Mouse (Mus musculus) G1E (cell line): Measurements from ENCODE around the gene Hist1h2be. TPM values are rescaled to one million over a fixed set of nuclear protein-coding genes. Genes with fewer than 3 reads are reported as not detected.
"Not testable (repeated sequence)": the region's sequence is repeated elsewhere in the genome, so short reads cannot be mapped to it uniquely, and the experiment has no call there.

Experiments used
- ATAC-seq: 2 replicates; pipeline ENCODE4 v1.8.0; 2016; ENCODE audit warnings: mild to moderate bottlenecking; ENCODE audit not compliant: insufficient number of reproducible peaks, poor library complexity, low FRiP score, severe bottlenecking; ENCODE audit errors: extremely low read depth
- DNase-seq: peaks from one replicate; pipeline ENCODE4 v3.0.0; 2012; ENCODE audit warnings: low spot score
- H3K27me3 ChIP-seq: 2 replicates; pipeline ENCODE4 v1.6.1; 2012; ENCODE audit warnings: mild to moderate bottlenecking, low read length, inconsistent platforms; ENCODE audit not compliant: insufficient read depth
- H3K36me3 ChIP-seq: replicated peaks from 2 replicates; pipeline ENCODE3; 2012; ENCODE audit warnings: mild to moderate bottlenecking, inconsistent platforms
- H3K4me1 ChIP-seq: 2 replicates; pipeline ENCODE4 v1.6.1; 2012; ENCODE audit warnings: low read depth, low read length, inconsistent platforms, mixed read lengths; ENCODE audit not compliant: insufficient read depth
- H3K4me3 ChIP-seq: 2 replicates; pipeline ENCODE4 v1.5.1; 2012; ENCODE audit warnings: low read depth, mild to moderate bottlenecking, inconsistent platforms, low read length, moderate library complexity, mixed read lengths
- H3K9me3 ChIP-seq: replicated peaks from 2 replicates; pipeline ENCODE4 v1.6.1; 2012; ENCODE audit warnings: inconsistent platforms
- CTCF ChIP-seq: IDR thresholded peaks from 2 replicates; pipeline ENCODE4 v1.5.1; 2012; ENCODE audit warnings: low read depth, low read length, inconsistent platforms, mixed read lengths
- GATA1 ChIP-seq: IDR thresholded peaks from 2 replicates; pipeline ENCODE4 v1.6.1; 2012; ENCODE audit warnings: borderline replicate concordance, low read length, inconsistent platforms, mixed read lengths
- GATA2 ChIP-seq: IDR thresholded peaks from 2 replicates; pipeline ENCODE4 v1.6.1; 2012; ENCODE audit warnings: low read depth, low read length, inconsistent platforms, borderline replicate concordance
- POLR2AphosphoS5 ChIP-seq: IDR thresholded peaks from 2 replicates; pipeline ENCODE4 v1.6.1; 2012; ENCODE audit warnings: low read depth, low read length, inconsistent platforms; ENCODE audit not compliant: insufficient replicate concordance
- TAL1 ChIP-seq: conservative IDR thresholded peaks from 2 replicates; pipeline ENCODE4 v1.6.1; 2012; ENCODE audit warnings: low read depth, low read length, inconsistent platforms, mixed read lengths
- polyA plus RNA-seq: library from polyadenylated mRNA; stranded (reverse); fragments of >175 nt; gene quantifications from 2 replicates; pipeline ENCODE4 v1.2.3, GENCODE M21; 2012
- total RNA-seq, 2 experiments: library from RNA; stranded (forward) in 1 of 2; stranded (reverse) in 1 of 2; fragments of 200-1000 nt in 1 of 2; fragments of >200 nt in 1 of 2; fragmentation: Nextera tagmentation in 1 of 2; gene quantifications; 2 replicates each; pipeline ENCODE4 v1.2.3; 2014 to 2017

Gene Hist1h2be
- total RNA-seq (2014; fragmentation: Nextera tagmentation) (27.7 and 30.2 TPM in 2 replicates), total RNA-seq (2017) (110 and 153 TPM in 2 replicates), polyA plus RNA-seq (0.56 and 3.5 TPM in 2 replicates)

GRCm38 (mm10) chr13:23620733-23621531 is at the start of gene Hist1h2be:
Gene Hist1h2be, minus strand, starts transcription at chr13:23621124.
- H3K36me3 ChIP-seq: no peaks in the 10 kb centered on the region
- TF ChIP-seq GATA2 (no peak), POLR2AphosphoS5 (peak; percentile 96), CTCF (no peak), GATA1 (no peak), TAL1 (no peak)
- peak; percentile 47 for DNase-seq

DNA sequence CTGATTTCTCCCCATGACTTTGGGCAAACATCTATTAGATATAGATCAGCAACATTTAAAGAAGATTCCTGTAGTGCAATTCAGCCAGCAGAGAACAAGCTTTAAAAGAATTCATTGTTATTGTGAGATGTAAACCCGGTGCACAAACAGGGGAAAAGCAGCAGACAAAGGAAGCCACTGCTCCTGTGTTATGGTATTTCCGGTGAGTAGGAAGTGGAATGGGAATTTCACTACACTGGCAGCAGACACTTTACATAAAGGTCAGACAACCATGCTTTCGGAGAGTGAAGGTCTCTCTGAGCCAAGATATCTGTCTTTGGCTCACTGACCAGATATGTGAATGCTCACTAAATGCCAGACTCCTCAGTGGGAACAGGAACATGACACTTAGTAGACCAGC is 41.6 kb upstream of the Hist1h2be start:
- no peak for TF ChIP-seq GATA1
- no peak for TF ChIP-seq CTCF
- TF ChIP-seq TAL1: no peak
- no peak for TF ChIP-seq GATA2
- no peak for TF ChIP-seq POLR2AphosphoS5
- no peaks in the 10 kb centered on the region for H3K9me3 ChIP-seq
- DNase-seq: no peak
- peaks cover 3% of the 10 kb centered on the region; the same call in 1 of the 2 replicates for H3K4me1 ChIP-seq
- peaks cover 16% of the 10 kb centered on the region for H3K27me3 ChIP-seq
- H3K36me3 ChIP-seq: no peaks in the 10 kb centered on the region
- no peak for ATAC-seq
- H3K4me3 ChIP-seq: no peak overlapping the region

More at GRCm38 (mm10) chr13:23620733-23621531, at the start of gene Hist1h2be:
- peaks cover 23% of the 10 kb centered on the region for H3K4me1 ChIP-seq
- peak within 1 kb of the TSS; percentile 70 for H3K4me3 ChIP-seq
- peak; percentile 79 for ATAC-seq
- H3K27me3 ChIP-seq: 0 out of 2 replicates have a peak, but pooled peaks cover 5% of the 10 kb centered on the region
- no peaks in the 10 kb centered on the region for H3K9me3 ChIP-seq

- Histone ChIP-seq H3K4me1 (peaks cover 3% of the 10 kb centered on the region; the same call in 1 of the 2 replicates), H3K4me3 (no peak overlapping the region), H3K27me3 (peaks cover 18% of the 10 kb centered on the region), H3K36me3 (no peaks in the 10 kb centered on the region), H3K9me3 (no peaks in the 10 kb centered on the region)
- no peak for DNase-seq
- ATAC-seq: no peak
- TF ChIP-seq POLR2AphosphoS5 (no peak), CTCF (no peak), TAL1 (no peak), GATA1 (no peak), GATA2 (no peak)
These were observed 38.9 kb upstream of the Hist1h2be start for GRCm38 (mm10) chr13:23659636-23660366.

DNA sequence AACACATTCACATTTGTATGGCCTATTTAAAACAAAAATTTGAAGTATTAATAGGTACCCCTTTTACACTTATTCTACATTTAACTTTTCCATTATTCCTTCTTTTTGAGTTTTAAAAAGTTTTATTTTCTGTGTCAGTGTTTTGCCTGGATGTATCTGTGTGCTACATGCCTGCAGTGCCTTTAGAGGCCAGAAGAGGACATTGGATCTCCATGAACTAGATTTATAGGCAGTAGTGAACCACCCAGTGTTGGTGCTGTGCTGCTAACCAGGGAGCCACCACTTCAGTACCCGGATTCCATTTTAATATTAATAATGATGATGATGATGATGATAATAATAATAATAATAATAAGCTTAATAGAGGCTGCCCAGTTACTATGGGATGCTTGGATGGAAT is 9.7 kb upstream of the Hist1h2be start:
- ATAC-seq (no peak), DNase-seq (no peak)
- Histone ChIP-seq H3K4me3 (no peak overlapping the region), H3K27me3 (peaks cover under 1% of the 10 kb centered on the region; the same call in 1 of the 2 replicates), H3K9me3 (no peaks in the 10 kb centered on the region), H3K4me1 (no peaks in the 10 kb centered on the region), H3K36me3 (no peaks in the 10 kb centered on the region)
- TF ChIP-seq POLR2AphosphoS5: no peak
- no peak for TF ChIP-seq GATA1
- TF ChIP-seq GATA2: no peak
- no peak for TF ChIP-seq TAL1
- TF ChIP-seq CTCF: no peak

- peak overlapping the region; percentile 70; the same call in 1 of the 2 replicates for H3K4me3 ChIP-seq
- H3K27me3 ChIP-seq: peaks cover 5% of the 10 kb centered on the region; the same call in 1 of the 2 replicates
- DNase-seq (no peak), ATAC-seq (no peak)
- peaks cover 23% of the 10 kb centered on the region for H3K4me1 ChIP-seq
- TF ChIP-seq TAL1 (no peak), CTCF (no peak), POLR2AphosphoS5 (no peak)
- no peaks in the 10 kb centered on the region for H3K36me3 ChIP-seq
- H3K9me3 ChIP-seq: no peaks in the 10 kb centered on the region
These were observed 2.0 kb upstream of the Hist1h2be start for GRCm38 (mm10) chr13:23622861-23623450.

GRCm38 (mm10) chr13:23622175-23622671 is 1.3 kb upstream of the Hist1h2be start, which contains the start of gene Hist1h1e:
Gene Hist1h1e, minus strand, starts transcription at chr13:23622558.
- H3K27me3 ChIP-seq, H3K9me3 ChIP-seq, H3K36me3 ChIP-seq: not testable (repeated sequence)
- Histone ChIP-seq H3K4me3 (peak within 1 kb of the TSS; percentile 70), H3K4me1 (peaks cover 23% of the 10 kb centered on the region)
- DNase-seq (peak; percentile 75), ATAC-seq (peak; percentile 41)
- peak; percentile 77; the same call in 1 of the 2 replicates for TF ChIP-seq POLR2AphosphoS5
